Mouse (Mus musculus): ENCODE data around the gene Cysrt1.

DNA sequence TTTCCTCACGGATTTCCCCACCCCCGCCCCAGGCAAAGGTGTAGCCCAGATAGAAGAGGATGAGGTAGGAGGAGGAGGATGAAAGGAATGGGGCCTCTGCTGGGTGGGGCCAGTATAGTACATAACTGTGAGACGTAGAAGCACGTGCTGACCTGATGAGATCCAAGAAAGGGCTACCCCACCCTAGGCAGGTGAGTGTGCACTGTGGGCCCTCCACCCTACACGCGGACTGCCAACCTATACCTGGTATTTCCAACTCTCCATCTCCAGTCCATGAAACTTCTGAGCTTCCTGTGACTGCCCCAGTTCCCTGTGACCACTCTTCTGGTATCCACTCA is 845 bp downstream of the Cysrt1 start:
- TF ChIP-seq TAL1 (IDR thresholded peaks at IDR 0.05; ENCODE audit: low read length) (no peak), GATA1 (IDR thresholded peaks at IDR 0.05; ENCODE audit: low read length) (no peak)

All from erythroblast, embryonic 14.5 days (primary cell).